Mouse (Mus musculus) cerebellum, postnatal 14 days (tissue): Measurements from ENCODE around the gene Pknox2.
A peak's percentile ranks its signal among the peaks of the same experiment; 100 is the strongest.

Source experiments
- DNase-seq, 2 experiments: peaks; one replicate each; pipeline ENCODE4 v3.0.0; 2021; ENCODE audit warnings: mixed read lengths in 2 of 2

The Pknox2 gene

GRCm38 (mm10) chr9:37044165-37044564 is 103.0 kb downstream of the Pknox2 start:
- DNase-seq = no peak

- no peak for DNase-seq
Measured at GRCm38 (mm10) chr9:37038859-37039258, 108.3 kb downstream of the Pknox2 start.

GRCm38 (mm10) chr9:37038445-37038844 is 108.8 kb downstream of the Pknox2 start:
- DNase-seq = no peak

- no peak for DNase-seq
Measured at GRCm38 (mm10) chr9:37037405-37037804, 109.8 kb downstream of the Pknox2 start.

GRCm38 (mm10) chr9:37035248-37035647 is 112.0 kb downstream of the Pknox2 start:
- no peak for DNase-seq

GRCm38 (mm10) chr9:37034316-37034715 is 112.9 kb downstream of the Pknox2 start:
- no peak for DNase-seq

- no peak for DNase-seq
Measured at GRCm38 (mm10) chr9:37030347-37031213, 116.6 kb downstream of the Pknox2 start.

GRCm38 (mm10) chr9:37029811-37030346 is 117.3 kb downstream of the Pknox2 start:
- DNase-seq = no peak

GRCm38 (mm10) chr9:37027825-37028575 is 119.2 kb downstream of the Pknox2 start:
- no peak for DNase-seq

GRCm38 (mm10) chr9:37025913-37026312 is 121.3 kb downstream of the Pknox2 start:
- DNase-seq = no peak

- DNase-seq = no peak
Measured at GRCm38 (mm10) chr9:37021586-37022230, 125.5 kb downstream of the Pknox2 start.

- DNase-seq = peak; percentile 40 to 52
Measured at GRCm38 (mm10) chr9:37018154-37018553, 129.1 kb downstream of the Pknox2 start.

GRCm38 (mm10) chr9:37017169-37017568 is 130.0 kb downstream of the Pknox2 start:
- no peak for DNase-seq

- DNase-seq = peak; percentile 26 to 46
Measured at GRCm38 (mm10) chr9:37016165-37016564, 131.0 kb downstream of the Pknox2 start.

GRCm38 (mm10) chr9:37013565-37013964 is 133.6 kb downstream of the Pknox2 start:
- DNase-seq = no peak

- no peak for DNase-seq
Measured at GRCm38 (mm10) chr9:37008090-37008489, 139.1 kb downstream of the Pknox2 start.

GRCm38 (mm10) chr9:37004676-37005075 is 142.5 kb downstream of the Pknox2 start:
- DNase-seq = no peak

- peak in 1 of 2 experiments; percentile 23 for DNase-seq
Measured at GRCm38 (mm10) chr9:37001935-37002535, 145.2 kb downstream of the Pknox2 start.

- no peak for DNase-seq
Measured at GRCm38 (mm10) chr9:36999393-36999792, 147.8 kb downstream of the Pknox2 start.

- DNase-seq = no peak
Measured at GRCm38 (mm10) chr9:36990626-36991368, 156.4 kb downstream of the Pknox2 start.

GRCm38 (mm10) chr9:36989991-36990390 is 157.2 kb downstream of the Pknox2 start:
- DNase-seq = no peak

GRCm38 (mm10) chr9:36985233-36985632 is 162.0 kb downstream of the Pknox2 start:
- DNase-seq = no peak
